Mouse (Mus musculus): ENCODE data around the gene Zfp866. TPM values are rescaled to one million over a fixed set of nuclear protein-coding genes. Genes with fewer than 3 reads are reported as not detected.

Zfp866 gene
- polyA plus RNA-seq, 1 experiment, result 4.9 TPM

- Histone ChIP-seq H3K27me3 (ENCODE audit: control insufficient read depth, insufficient read depth, insufficient read length) (no peaks in the 10 kb centered on the region), H3ac (ENCODE audit: control insufficient read depth, insufficient read length) (peak overlapping the region; percentile 79), H3K4me2 (ENCODE audit: low read depth) (peak overlapping the region; percentile 80), H3K36me3 (ENCODE audit: control insufficient read depth, insufficient read depth) (no peaks in the 10 kb centered on the region), H3K79me2 (ENCODE audit: control insufficient read depth, insufficient read depth) (peaks cover 43% of the 10 kb centered on the region), H3K4me3 (peak overlapping the region; percentile 41)
- TF ChIP-seq USF1 (IDR thresholded peaks at IDR 0.05; ENCODE audit: low read depth), result peak; percentile 21
- peak; percentile 59 for TF ChIP-seq TCF3 (IDR thresholded peaks at IDR 0.05; ENCODE audit: insufficient read length, low read depth)
- peak; percentile 63 for TF ChIP-seq POLR2AphosphoS2 (IDR thresholded peaks at IDR 0.05; ENCODE audit: insufficient read length, low read depth)
- no peak for TF ChIP-seq TCF12 (IDR thresholded peaks at IDR 0.05; ENCODE audit: insufficient read depth, poor library complexity, severe bottlenecking)
- no peak for TF ChIP-seq MAX (IDR thresholded peaks at IDR 0.05; ENCODE audit: low read depth)
- peak; percentile 77 for TF ChIP-seq POLR2A (IDR thresholded peaks at IDR 0.05; ENCODE audit: insufficient read length, low read depth)
- peak; percentile 90 to 95 (median 95) for TF ChIP-seq MYOD1 (IDR thresholded peaks at IDR 0.05; ENCODE audit: control insufficient read depth in 1 of 3, insufficient read length in 2 of 3, low read depth in 2 of 3)
- TF ChIP-seq MYOG (IDR thresholded peaks at IDR 0.05; ENCODE audit: control insufficient read depth in 1 of 3, insufficient read depth in 1 of 3, insufficient read length in 2 of 3, low read depth in 2 of 3), result peak in 1 of 3 experiments; percentile 53
- no peak for TF ChIP-seq CEBPB (IDR thresholded peaks at IDR 0.05; ENCODE audit: insufficient read depth, poor library complexity, severe bottlenecking)
- TF ChIP-seq REST (IDR thresholded peaks at IDR 0.05; ENCODE audit: insufficient read depth, insufficient read length), result no peak
- TF ChIP-seq SRF (IDR thresholded peaks at IDR 0.05; ENCODE audit: control insufficient read depth, insufficient read length, low read depth), result peak; percentile 97
- TF ChIP-seq E2F4 (IDR thresholded peaks at IDR 0.05; ENCODE audit: insufficient read depth), result peak; percentile 68
Measured at GRCm38 (mm10) chr8:69716403-69717231, 74.4 kb downstream of the Zfp866 start.

GRCm38 (mm10) chr8:69715366-69715765 is 75.6 kb downstream of the Zfp866 start:
- peaks cover 49% of the 10 kb centered on the region for H3K79me2 ChIP-seq (ENCODE audit: control insufficient read depth, insufficient read depth)
- TF ChIP-seq POLR2A (IDR thresholded peaks at IDR 0.05; ENCODE audit: insufficient read length, low read depth) (no peak), MYOD1 (IDR thresholded peaks at IDR 0.05; ENCODE audit: control insufficient read depth in 1 of 3, insufficient read length in 2 of 3, low read depth in 2 of 3) (no peak), CEBPB (IDR thresholded peaks at IDR 0.05; ENCODE audit: insufficient read depth, poor library complexity, severe bottlenecking) (no peak), POLR2AphosphoS2 (IDR thresholded peaks at IDR 0.05; ENCODE audit: insufficient read length, low read depth) (no peak), REST (IDR thresholded peaks at IDR 0.05; ENCODE audit: insufficient read depth, insufficient read length) (no peak), USF1 (IDR thresholded peaks at IDR 0.05; ENCODE audit: low read depth) (no peak), MYOG (IDR thresholded peaks at IDR 0.05; ENCODE audit: control insufficient read depth in 1 of 3, insufficient read depth in 1 of 3, insufficient read length in 2 of 3, low read depth in 2 of 3) (no peak)
- H3K4me3 ChIP-seq, result peak overlapping the region; percentile 41

GRCm38 (mm10) chr8:69713516-69713915 is 77.5 kb downstream of the Zfp866 start:
- Histone ChIP-seq H3K4me3 (no peak overlapping the region), H3ac (ENCODE audit: control insufficient read depth, insufficient read length) (no peak overlapping the region), H3K27me3 (ENCODE audit: control insufficient read depth, insufficient read depth, insufficient read length) (no peaks in the 10 kb centered on the region), H3K79me2 (ENCODE audit: control insufficient read depth, insufficient read depth) (peaks cover 49% of the 10 kb centered on the region), H3K36me3 (ENCODE audit: control insufficient read depth, insufficient read depth) (peaks cover 18% of the 10 kb centered on the region), H3K4me2 (ENCODE audit: low read depth) (peak overlapping the region; percentile 35)
- no peak for TF ChIP-seq POLR2AphosphoS2 (IDR thresholded peaks at IDR 0.05; ENCODE audit: insufficient read length, low read depth)
- no peak for TF ChIP-seq USF1 (IDR thresholded peaks at IDR 0.05; ENCODE audit: low read depth)
- TF ChIP-seq TCF12 (IDR thresholded peaks at IDR 0.05; ENCODE audit: insufficient read depth, poor library complexity, severe bottlenecking), result no peak
- TF ChIP-seq MYOD1 (IDR thresholded peaks at IDR 0.05; ENCODE audit: control insufficient read depth in 1 of 3, insufficient read length in 2 of 3, low read depth in 2 of 3), result no peak
- no peak for TF ChIP-seq POLR2A (IDR thresholded peaks at IDR 0.05; ENCODE audit: insufficient read length, low read depth)
- TF ChIP-seq SRF (IDR thresholded peaks at IDR 0.05; ENCODE audit: control insufficient read depth, insufficient read length, low read depth), result no peak
- no peak for TF ChIP-seq MYOG (IDR thresholded peaks at IDR 0.05; ENCODE audit: control insufficient read depth in 1 of 3, insufficient read depth in 1 of 3, insufficient read length in 2 of 3, low read depth in 2 of 3)
- TF ChIP-seq TCF3 (IDR thresholded peaks at IDR 0.05; ENCODE audit: insufficient read length, low read depth), result no peak
- no peak for TF ChIP-seq MAX (IDR thresholded peaks at IDR 0.05; ENCODE audit: low read depth)
- TF ChIP-seq CEBPB (IDR thresholded peaks at IDR 0.05; ENCODE audit: insufficient read depth, poor library complexity, severe bottlenecking), result no peak
- no peak for TF ChIP-seq E2F4 (IDR thresholded peaks at IDR 0.05; ENCODE audit: insufficient read depth)
- no peak for TF ChIP-seq REST (IDR thresholded peaks at IDR 0.05; ENCODE audit: insufficient read depth, insufficient read length)

More at GRCm38 (mm10) chr8:69715366-69715765, 75.6 kb downstream of the Zfp866 start:
- H3K36me3 ChIP-seq (ENCODE audit: control insufficient read depth, insufficient read depth), result no peaks in the 10 kb centered on the region
- H3K4me2 ChIP-seq (ENCODE audit: low read depth), result peak overlapping the region; percentile 80
- H3ac ChIP-seq (ENCODE audit: control insufficient read depth, insufficient read length), result no peak overlapping the region
- no peaks in the 10 kb centered on the region for H3K27me3 ChIP-seq (ENCODE audit: control insufficient read depth, insufficient read depth, insufficient read length)

Other genes with a start within 250 kb of the Zfp866 start
- gene Zfp868, start 165.6 kb downstream of the Zfp866 start, polyA plus RNA-seq (2012; fragmentation: generic; extraction: Trizol), result 3.1 TPM
- gene Zfp964, start 136.7 kb downstream of the Zfp866 start, polyA plus RNA-seq (2012; fragmentation: generic; extraction: Trizol), result 0.43 TPM
- 5.4 TPM for gene Zfp869, start 80.5 kb downstream of the Zfp866 start, polyA plus RNA-seq (2012; fragmentation: generic; extraction: Trizol)
- 0.97 TPM for gene Zfp963, start 41.2 kb downstream of the Zfp866 start, polyA plus RNA-seq (2012; fragmentation: generic; extraction: Trizol)
- 0.13 TPM for gene Gm20422, start 16.3 kb downstream of the Zfp866 start, polyA plus RNA-seq (2012; fragmentation: generic; extraction: Trizol)
- 35.6 TPM for gene Atp13a1, start within 50 bp of the Zfp866 start, polyA plus RNA-seq (2012; fragmentation: generic; extraction: Trizol)
- 5.7 TPM for gene Gmip, start 17.5 kb upstream of the Zfp866 start, polyA plus RNA-seq (2012; fragmentation: generic; extraction: Trizol)
- gene Lpar2, start 31.3 kb upstream of the Zfp866 start, polyA plus RNA-seq (2012; fragmentation: generic; extraction: Trizol), result 0.12 TPM
- gene Pbx4, start 41.3 kb upstream of the Zfp866 start, polyA plus RNA-seq (2012; fragmentation: generic; extraction: Trizol), result 1.7 TPM
- gene Cilp2, start 96.5 kb upstream of the Zfp866 start, polyA plus RNA-seq (2012; fragmentation: generic; extraction: Trizol), result 0.20 TPM
- 0.92 TPM for gene Tssk6, start 111.0 kb upstream of the Zfp866 start, polyA plus RNA-seq (2012; fragmentation: generic; extraction: Trizol)
- gene Ndufa13, start 111.4 kb upstream of the Zfp866 start, polyA plus RNA-seq (2012; fragmentation: generic; extraction: Trizol), result 277 TPM
- 19.0 TPM for gene Yjefn3, start 111.5 kb upstream of the Zfp866 start, polyA plus RNA-seq (2012; fragmentation: generic; extraction: Trizol)
- gene Gatad2a, start 205.2 kb upstream of the Zfp866 start, polyA plus RNA-seq (2012; fragmentation: generic; extraction: Trizol), result 46.7 TPM

Measured in myocyte (in vitro differentiated cells).